Mouse (Mus musculus): Measurements from ENCODE around the gene Gtf2ird2. TPM values are rescaled to one million over a fixed set of nuclear protein-coding genes. Genes with fewer than 3 reads are reported as not detected.

Gtf2ird2 gene
- polyA plus RNA-seq, 1 experiment = not detected

DNA sequence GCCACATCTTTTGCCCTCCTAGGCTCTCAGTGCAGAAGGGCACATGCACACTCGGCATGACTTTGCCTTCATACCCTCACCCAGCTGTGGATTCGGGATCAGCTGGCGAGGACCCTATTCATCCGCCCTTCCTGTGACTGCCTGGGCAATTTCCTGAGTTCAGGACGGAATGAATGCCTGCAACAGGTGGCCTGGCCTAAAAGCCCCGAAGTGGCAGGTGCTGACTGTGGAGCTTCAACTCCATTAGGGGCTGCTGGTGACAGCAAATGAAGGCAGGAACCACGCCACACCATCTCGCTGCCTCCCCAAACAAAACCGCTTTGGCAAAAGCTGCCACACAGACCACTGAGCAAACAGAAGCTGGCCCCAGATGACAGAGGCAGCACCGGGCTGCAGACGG, 31.9 kb upstream of the Gtf2ird2 start:
- TF ChIP-seq CTCF (IDR thresholded peaks at IDR 0.05; ENCODE audit: insufficient read depth, low read depth, low read length) (no peak), POLR2A (IDR thresholded peaks at IDR 0.05; ENCODE audit: insufficient read depth, low read depth, low read length) (no peak)

DNA sequence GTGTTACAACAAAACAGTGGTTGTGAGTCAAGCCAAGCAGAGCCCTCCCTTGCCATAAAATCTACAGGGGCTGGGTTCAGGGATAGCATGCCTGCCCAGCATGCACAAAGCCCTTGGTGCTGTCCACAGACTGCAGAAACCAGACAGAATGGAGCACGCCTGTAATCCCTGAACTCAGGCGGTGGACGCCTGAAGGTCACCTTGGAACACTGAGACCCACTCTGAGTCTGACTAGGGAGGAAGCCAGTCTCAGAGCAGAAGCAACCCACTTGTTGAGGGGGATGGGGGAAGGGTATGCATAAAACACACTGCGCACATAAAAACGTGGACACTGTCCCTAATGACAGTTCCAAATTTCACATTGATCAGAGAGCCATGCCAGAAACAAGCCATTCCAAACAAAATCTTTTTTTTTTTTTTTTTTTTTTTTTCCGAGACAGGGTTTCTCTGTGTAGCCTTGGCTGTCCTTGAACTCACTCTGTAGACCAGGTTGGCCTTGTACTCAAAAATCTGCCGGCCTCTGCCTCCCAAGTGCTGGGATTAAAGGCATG, 27.8 kb upstream of the Gtf2ird2 start:
- H3K27ac ChIP-seq (ENCODE audit: insufficient read depth, low read depth, low read length) = no peak overlapping the region
- H3K4me1 ChIP-seq (ENCODE audit: control insufficient read depth, insufficient read depth, low read length) = no peaks in the 10 kb centered on the region
- no peak overlapping the region for H3K4me3 ChIP-seq (ENCODE audit: insufficient read depth, low read depth, low read length)
- 84% methylated on average over 7 of the region's 7 CpGs for WGBS
- TF ChIP-seq CTCF (IDR thresholded peaks at IDR 0.05; ENCODE audit: insufficient read depth, low read depth, low read length) = no peak
- TF ChIP-seq POLR2A (IDR thresholded peaks at IDR 0.05; ENCODE audit: insufficient read depth, low read depth, low read length) = no peak

More for the DNA sequence above, 31.9 kb upstream of the Gtf2ird2 start:
- 83% methylated on average over 11 of the region's 11 CpGs for WGBS
- H3K4me1 ChIP-seq (ENCODE audit: control insufficient read depth, insufficient read depth, low read length) = peaks cover 4% of the 10 kb centered on the region; the same call in 1 of the 2 replicates
- H3K27ac ChIP-seq (ENCODE audit: insufficient read depth, low read depth, low read length) = no peak overlapping the region
- H3K4me3 ChIP-seq (ENCODE audit: insufficient read depth, low read depth, low read length) = no peak overlapping the region

DNA sequence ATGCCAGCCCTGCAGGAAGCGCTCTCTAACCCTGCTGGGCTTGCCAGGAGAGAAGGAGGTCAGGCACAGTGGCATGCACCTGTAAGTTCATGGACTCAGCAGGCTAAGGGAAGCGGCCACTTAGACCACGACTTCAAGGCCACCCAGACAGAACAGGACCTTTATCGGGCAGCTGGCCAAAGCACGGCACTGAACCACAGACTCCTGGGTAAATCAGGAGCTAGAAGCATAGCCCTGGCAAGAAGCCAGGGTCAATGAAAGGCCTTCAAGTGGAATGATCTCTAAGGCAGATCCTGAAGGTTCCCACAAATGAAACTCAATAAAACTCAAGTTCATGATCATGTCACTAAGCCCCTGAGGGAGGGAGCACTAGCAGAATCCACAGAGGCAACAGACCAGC, 19.1 kb upstream of the Gtf2ird2 start:
- no peak for TF ChIP-seq CTCF (IDR thresholded peaks at IDR 0.05; ENCODE audit: insufficient read depth, low read depth, low read length)
- TF ChIP-seq POLR2A (IDR thresholded peaks at IDR 0.05; ENCODE audit: insufficient read depth, low read depth, low read length) = no peak
- H3K27ac ChIP-seq (ENCODE audit: insufficient read depth, low read depth, low read length) = no peak overlapping the region
- WGBS = 43% methylated on average over 5 of the region's 5 CpGs

DNA sequence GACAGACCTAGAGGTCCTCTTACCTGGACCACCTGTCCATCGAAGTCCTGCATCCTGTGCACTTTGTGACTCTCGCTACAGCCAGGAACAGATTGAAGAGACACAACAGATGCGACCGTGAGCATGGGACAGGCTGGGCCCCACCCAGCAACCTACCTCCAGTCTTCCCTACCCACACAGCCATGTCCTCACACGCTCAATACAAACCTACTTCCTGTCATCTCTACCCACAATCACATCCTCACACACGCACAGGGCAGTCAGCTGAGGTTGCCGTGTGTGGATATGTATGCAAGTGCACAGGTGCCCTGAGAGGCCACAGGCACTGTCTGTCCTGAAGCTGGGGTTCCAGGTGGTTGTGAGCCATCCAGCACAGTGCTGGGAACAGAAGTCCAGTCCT, 17.2 kb upstream of the Gtf2ird2 start:
- 92% methylated on average over 7 of the region's 7 CpGs for WGBS
- TF ChIP-seq CTCF (IDR thresholded peaks at IDR 0.05; ENCODE audit: insufficient read depth, low read depth, low read length) (no peak), POLR2A (IDR thresholded peaks at IDR 0.05; ENCODE audit: insufficient read depth, low read depth, low read length) (no peak)
- no peak overlapping the region for H3K27ac ChIP-seq (ENCODE audit: insufficient read depth, low read depth, low read length)
- peaks cover 10% of the 10 kb centered on the region for H3K4me1 ChIP-seq (ENCODE audit: control insufficient read depth, insufficient read depth, low read length)
- no peak overlapping the region for H3K4me3 ChIP-seq (ENCODE audit: insufficient read depth, low read depth, low read length)

More for the DNA sequence above, 19.1 kb upstream of the Gtf2ird2 start:
- no peak overlapping the region for H3K4me3 ChIP-seq (ENCODE audit: insufficient read depth, low read depth, low read length)
- peaks cover 10% of the 10 kb centered on the region for H3K4me1 ChIP-seq (ENCODE audit: control insufficient read depth, insufficient read depth, low read length)

DNA sequence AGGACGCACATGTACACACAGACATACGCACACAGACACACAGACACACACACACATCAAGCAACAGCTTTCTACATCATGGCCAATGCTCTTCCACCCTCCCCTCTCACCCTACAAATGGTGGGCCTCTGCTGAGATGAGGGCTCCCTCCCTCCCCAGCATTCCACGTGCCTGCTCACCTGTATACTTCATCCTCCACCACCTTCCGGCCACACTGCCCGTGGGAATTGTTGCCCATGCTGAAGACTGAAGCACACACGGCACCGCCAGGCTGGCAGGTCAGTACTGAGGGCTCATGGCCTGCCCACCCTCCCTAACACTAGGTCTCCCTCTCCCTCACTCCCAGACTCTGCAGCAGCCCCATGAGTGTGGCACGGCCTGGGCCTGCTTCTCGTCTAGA, 15.8 kb upstream of the Gtf2ird2 start:
- Histone ChIP-seq H3K4me1 (ENCODE audit: control insufficient read depth, insufficient read depth, low read length) (peaks cover 10% of the 10 kb centered on the region), H3K4me3 (ENCODE audit: insufficient read depth, low read depth, low read length) (no peak overlapping the region), H3K27ac (ENCODE audit: insufficient read depth, low read depth, low read length) (no peak overlapping the region)
- TF ChIP-seq POLR2A (IDR thresholded peaks at IDR 0.05; ENCODE audit: insufficient read depth, low read depth, low read length) (no peak), CTCF (IDR thresholded peaks at IDR 0.05; ENCODE audit: insufficient read depth, low read depth, low read length) (no peak)
- 93% methylated on average over 9 of the region's 9 CpGs for WGBS

DNA sequence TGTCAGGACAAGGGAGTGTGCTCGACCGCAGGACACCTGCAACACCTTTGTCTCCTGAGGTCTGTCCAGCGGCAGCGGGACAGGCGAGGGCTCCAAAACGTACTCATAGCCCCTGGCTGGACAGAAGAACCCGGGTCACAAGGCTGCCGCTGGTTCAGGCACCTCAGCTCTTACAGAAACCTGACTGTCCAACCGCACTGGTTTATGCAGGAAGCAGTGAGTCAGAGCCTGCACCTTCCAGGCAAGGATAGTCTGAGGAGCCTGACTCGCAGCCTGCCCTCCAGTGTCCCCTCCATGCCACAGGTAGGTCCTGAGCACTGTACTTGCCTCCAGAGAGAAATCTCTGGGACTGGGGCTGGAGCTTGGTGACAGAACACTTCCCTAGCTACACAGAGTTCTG, 14.6 kb upstream of the Gtf2ird2 start:
- TF ChIP-seq POLR2A (IDR thresholded peaks at IDR 0.05; ENCODE audit: insufficient read depth, low read depth, low read length) (no peak), CTCF (IDR thresholded peaks at IDR 0.05; ENCODE audit: insufficient read depth, low read depth, low read length) (no peak)
- peaks cover 10% of the 10 kb centered on the region for H3K4me1 ChIP-seq (ENCODE audit: control insufficient read depth, insufficient read depth, low read length)
- WGBS = 93% methylated on average over 10 of the region's 10 CpGs
- no peak overlapping the region for H3K4me3 ChIP-seq (ENCODE audit: insufficient read depth, low read depth, low read length)
- no peak overlapping the region for H3K27ac ChIP-seq (ENCODE audit: insufficient read depth, low read depth, low read length)

DNA sequence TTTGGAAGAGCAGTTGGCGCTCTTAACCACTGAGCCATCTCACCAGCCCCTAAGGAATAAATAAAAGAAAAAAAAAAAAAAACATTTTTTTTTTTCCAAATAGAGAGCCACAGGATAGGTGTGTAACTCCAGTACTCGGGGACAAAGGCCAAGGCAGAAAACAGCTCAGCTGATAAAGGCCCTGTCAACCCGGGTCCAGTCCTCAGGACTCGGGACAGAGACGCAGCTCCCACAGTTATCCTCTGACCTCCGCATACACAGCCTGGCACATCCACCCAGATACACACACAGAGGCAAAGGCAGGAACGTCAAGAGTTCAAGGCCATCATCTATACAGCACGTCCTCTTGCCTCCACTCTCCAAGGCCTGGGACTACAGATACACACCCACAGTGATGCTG, 13.7 kb upstream of the Gtf2ird2 start:
- Histone ChIP-seq H3K4me3 (ENCODE audit: insufficient read depth, low read depth, low read length) (no peak overlapping the region), H3K4me1 (ENCODE audit: control insufficient read depth, insufficient read depth, low read length) (peaks cover 3% of the 10 kb centered on the region), H3K27ac (ENCODE audit: insufficient read depth, low read depth, low read length) (no peak overlapping the region)
- WGBS = 97% methylated on average over 8 of the region's 8 CpGs
- TF ChIP-seq CTCF (IDR thresholded peaks at IDR 0.05; ENCODE audit: insufficient read depth, low read depth, low read length) (no peak), POLR2A (IDR thresholded peaks at IDR 0.05; ENCODE audit: insufficient read depth, low read depth, low read length) (no peak)

DNA sequence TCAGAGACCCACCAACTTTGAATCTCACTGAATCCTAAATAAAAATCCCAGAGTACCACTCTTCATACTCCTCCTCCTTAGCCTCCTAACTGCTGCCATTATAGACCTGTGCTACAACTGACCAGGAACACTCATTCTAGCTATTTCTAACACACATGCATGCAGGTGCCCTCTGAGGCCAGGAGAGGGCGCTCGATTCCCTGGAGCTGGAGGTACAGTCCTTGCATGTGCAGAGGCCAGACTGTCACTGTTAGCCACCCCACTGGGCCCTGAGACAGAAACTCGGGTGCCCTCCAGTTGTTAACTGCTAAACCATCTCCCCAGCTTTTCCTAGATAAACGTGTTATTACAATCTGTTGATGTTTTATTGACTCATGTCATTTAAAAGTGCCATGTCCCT, 10.6 kb upstream of the Gtf2ird2 start:
- 32% methylated on average over 4 of the region's 4 CpGs for WGBS
- H3K4me3 ChIP-seq (ENCODE audit: insufficient read depth, low read depth, low read length) = no peak overlapping the region
- no peak for TF ChIP-seq POLR2A (IDR thresholded peaks at IDR 0.05; ENCODE audit: insufficient read depth, low read depth, low read length)
- peaks cover 7% of the 10 kb centered on the region for H3K4me1 ChIP-seq (ENCODE audit: control insufficient read depth, insufficient read depth, low read length)
- no peak overlapping the region for H3K27ac ChIP-seq (ENCODE audit: insufficient read depth, low read depth, low read length)

DNA sequence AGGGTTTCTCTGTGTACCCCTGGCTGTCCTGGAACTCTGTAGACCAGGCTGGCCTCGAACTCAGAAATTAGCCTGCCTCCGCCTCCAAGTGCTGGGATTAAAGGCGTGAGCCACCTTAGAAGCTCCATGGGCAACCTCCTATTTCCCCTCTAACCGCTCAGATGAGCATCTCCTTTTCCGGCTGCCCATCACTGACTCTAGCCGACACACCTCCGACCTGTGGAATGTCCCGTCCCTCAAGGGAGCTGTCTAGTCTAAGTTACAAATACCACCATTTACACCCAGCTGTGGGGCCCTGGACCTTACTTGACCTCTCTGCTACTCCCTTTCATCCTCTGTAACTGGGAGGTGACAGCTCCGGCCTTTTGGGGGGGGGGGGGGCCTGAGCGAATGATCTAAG, 8.1 kb upstream of the Gtf2ird2 start:
- TF ChIP-seq POLR2A (IDR thresholded peaks at IDR 0.05; ENCODE audit: insufficient read depth, low read depth, low read length) (no peak), CTCF (IDR thresholded peaks at IDR 0.05; ENCODE audit: insufficient read depth, low read depth, low read length) (no peak)
- 9% methylated on average over 10 of the region's 10 CpGs for WGBS
- Histone ChIP-seq H3K4me3 (ENCODE audit: insufficient read depth, low read depth, low read length) (peak overlapping the region; percentile 90), H3K4me1 (ENCODE audit: control insufficient read depth, insufficient read depth, low read length) (peaks cover 7% of the 10 kb centered on the region), H3K27ac (ENCODE audit: insufficient read depth, low read depth, low read length) (no peak overlapping the region)

Measured in olfactory bulb, adult 2 months (tissue).